Mouse (Mus musculus) erythroblast, embryonic 14.5 days (primary cell): Measurements from ENCODE around the gene Psmd6. TPM values are rescaled to one million over a fixed set of nuclear protein-coding genes. Genes with fewer than 3 reads are reported as not detected.
A peak's percentile ranks its signal among the peaks of the same experiment; 100 is the strongest.

Experiments used
- H3K27me3 ChIP-seq: 2 replicates; pipeline ENCODE4 v1.6.1; 2012; ENCODE audit warnings: inconsistent platforms; ENCODE audit not compliant: control insufficient read depth
- H3K36me3 ChIP-seq: 2 replicates; pipeline ENCODE4 v1.6.1; 2012; ENCODE audit warnings: mild to moderate bottlenecking, inconsistent platforms; ENCODE audit not compliant: control insufficient read depth
- H3K4me1 ChIP-seq: 2 replicates; pipeline ENCODE4 v1.6.1; 2012; ENCODE audit warnings: inconsistent platforms; ENCODE audit not compliant: control insufficient read depth
- H3K4me3 ChIP-seq: replicated peaks from 2 replicates; pipeline ENCODE3; 2012; ENCODE audit warnings: moderate library complexity, mild to moderate bottlenecking, inconsistent platforms
- H3K9me3 ChIP-seq: 2 replicates; pipeline ENCODE4 v1.6.1; 2012; ENCODE audit warnings: low read length, inconsistent platforms, mixed read lengths; ENCODE audit not compliant: control insufficient read depth
- GATA1 ChIP-seq: IDR thresholded peaks from 2 replicates; pipeline ENCODE4 v1.6.1; 2012; ENCODE audit warnings: low read length, inconsistent platforms, mixed read lengths
- TAL1 ChIP-seq: IDR thresholded peaks from 3 replicates; pipeline ENCODE4 v1.6.1; 2012; ENCODE audit warnings: low read length, inconsistent platforms, mixed read lengths
- polyA plus RNA-seq: library from polyadenylated mRNA; stranded (reverse); fragments of >175 nt; gene quantifications from 2 replicates; pipeline ENCODE4 v1.2.3, GENCODE M21; 2012

Gene Psmd6
- polyA plus RNA-seq, 1 experiment: 6.8 TPM

- Histone ChIP-seq H3K4me1 (peaks cover 4% of the 10 kb centered on the region), H3K36me3 (peaks cover 2% of the 10 kb centered on the region; the same call in 1 of the 2 replicates), H3K27me3 (no peaks in the 10 kb centered on the region), H3K4me3 (peak overlapping the region; percentile 33), H3K9me3 (no peaks in the 10 kb centered on the region)
- no peak for TF ChIP-seq GATA1
- no peak for TF ChIP-seq TAL1
Observed at GRCm38 (mm10) chr14:14067648-14068472, 52.9 kb downstream of the Psmd6 start.

- Histone ChIP-seq H3K36me3 (peaks cover 2% of the 10 kb centered on the region; the same call in 1 of the 2 replicates), H3K9me3 (no peaks in the 10 kb centered on the region), H3K4me3 (no peak overlapping the region), H3K4me1 (peaks cover 4% of the 10 kb centered on the region), H3K27me3 (no peaks in the 10 kb centered on the region)
- TF ChIP-seq GATA1 (no peak), TAL1 (no peak)
Observed at GRCm38 (mm10) chr14:14066241-14066640, 54.5 kb downstream of the Psmd6 start.

GRCm38 (mm10) chr14:14065142-14065498 lies 55.7 kb downstream of the Psmd6 start:
- peaks cover 4% of the 10 kb centered on the region for H3K4me1 ChIP-seq
- no peaks in the 10 kb centered on the region for H3K27me3 ChIP-seq
- peaks cover under 1% of the 10 kb centered on the region; the same call in 1 of the 2 replicates for H3K36me3 ChIP-seq
- no peak overlapping the region for H3K4me3 ChIP-seq
- no peaks in the 10 kb centered on the region for H3K9me3 ChIP-seq
- no peak for TF ChIP-seq GATA1
- TF ChIP-seq TAL1: no peak

GRCm38 (mm10) chr14:14064486-14065141 lies 56.2 kb downstream of the Psmd6 start:
- H3K4me1 ChIP-seq: peaks cover 4% of the 10 kb centered on the region
- TF ChIP-seq GATA1: no peak
- no peak for TF ChIP-seq TAL1

GRCm38 (mm10) chr14:14063382-14063781 lies 57.4 kb downstream of the Psmd6 start:
- no peaks in the 10 kb centered on the region for H3K27me3 ChIP-seq
- H3K9me3 ChIP-seq: peaks cover under 1% of the 10 kb centered on the region; the same call in 1 of the 2 replicates
- H3K36me3 ChIP-seq: peaks cover 2% of the 10 kb centered on the region; the same call in 1 of the 2 replicates
- no peak overlapping the region for H3K4me3 ChIP-seq
- H3K4me1 ChIP-seq: peaks cover 4% of the 10 kb centered on the region
- TF ChIP-seq TAL1: no peak
- no peak for TF ChIP-seq GATA1

More at GRCm38 (mm10) chr14:14064486-14065141, 56.2 kb downstream of the Psmd6 start:
- Histone ChIP-seq H3K36me3 (no peaks in the 10 kb centered on the region), H3K4me3 (no peak overlapping the region), H3K9me3 (no peaks in the 10 kb centered on the region), H3K27me3 (no peaks in the 10 kb centered on the region)

GRCm38 (mm10) chr14:14062531-14063245 lies 58.1 kb downstream of the Psmd6 start:
- Histone ChIP-seq H3K4me1 (peaks cover 2% of the 10 kb centered on the region), H3K36me3 (peaks cover 2% of the 10 kb centered on the region; the same call in 1 of the 2 replicates), H3K9me3 (peaks cover 3% of the 10 kb centered on the region; the same call in 1 of the 2 replicates), H3K4me3 (no peak overlapping the region), H3K27me3 (no peaks in the 10 kb centered on the region)
- TF ChIP-seq TAL1 (no peak), GATA1 (no peak)

Other genes with a start within 250 kb of the Psmd6 start
- not detected in 2 replicates for gene Gm281, start 206.5 kb downstream of the Psmd6 start, polyA plus RNA-seq
- gene Atxn7, start 159.5 kb downstream of the Psmd6 start, polyA plus RNA-seq: 0.09 and 0.29 TPM in 2 replicates
- 0.68 and 0.86 TPM in 2 replicates for gene Thoc7, start 159.1 kb downstream of the Psmd6 start, polyA plus RNA-seq
- not detected in 2 replicates for gene Olfr720, start 65.9 kb upstream of the Psmd6 start, polyA plus RNA-seq
- not detected in 2 replicates for gene Olfr31, start 201.8 kb upstream of the Psmd6 start, polyA plus RNA-seq
- 0.66 and 0.87 TPM in 2 replicates for gene Il3ra, start 225.3 kb upstream of the Psmd6 start, polyA plus RNA-seq